Mouse (Mus musculus) lung, adult 2 months (tissue): ENCODE measurements around the gene Hfe. TPM values are rescaled to one million over a fixed set of nuclear protein-coding genes. Genes with fewer than 3 reads are reported as not detected.
A peak's percentile ranks its signal among the peaks of the same experiment; 100 is the strongest.

Experiments used
- DNase-seq: peaks from one replicate; pipeline ENCODE4 v3.0.0; 2022
- H3K4me1 ChIP-seq: fragments of 200-500 bp; 2 replicates; pipeline ENCODE4 v1.6.1; 2011; ENCODE audit warnings: low read length; ENCODE audit not compliant: control insufficient read depth, insufficient read depth
- H3K4me3 ChIP-seq: fragments of 200-500 bp; replicated peaks from 2 replicates; pipeline ENCODE3; 2011; ENCODE audit warnings: low read depth, mild to moderate bottlenecking, control low read depth, low read length; ENCODE audit errors: extremely low read depth
- CTCF ChIP-seq: fragments of 200-500 bp; IDR thresholded peaks from 2 replicates; pipeline ENCODE4 v1.5.1; 2011; ENCODE audit warnings: mild to moderate bottlenecking, low read length, control low read depth; ENCODE audit not compliant: insufficient read depth
- POLR2A ChIP-seq: fragments of 200-500 bp; IDR thresholded peaks from 2 replicates; pipeline ENCODE4 v1.6.1; 2011; ENCODE audit warnings: low read depth, mild to moderate bottlenecking, control low read depth, low read length, borderline replicate concordance; ENCODE audit errors: extremely low read depth
- WGBS: fragments of 180-500 bp; shearing (Covaris S2); methylation state at CpG from one replicate; pipeline ENCODE4 v1.1.7; 2018; 5-methylcytosine and 5-hydroxymethylcytosine counted together
- polyA plus RNA-seq: library from polyadenylated mRNA; depleted of rRNA; stranded (reverse); fragments of >200 nt; gene quantifications from 2 replicates; pipeline ENCODE4 v1.2.3, GENCODE M21; 2012

The Hfe gene
- polyA plus RNA-seq, 1 experiment: 21.3 TPM

GRCm38 (mm10) chr13:23744421-23745380 lies 34.0 kb upstream of the Hfe start:
- TF ChIP-seq CTCF: no peak
- TF ChIP-seq POLR2A: no peak
- DNase-seq: no peak
- Histone ChIP-seq H3K4me3 (no peak overlapping the region), H3K4me1 (peaks cover 7% of the 10 kb centered on the region)
- WGBS: 7% methylated on average over 24 of the region's 36 CpGs

- WGBS: 44% methylated on average over 4 of the region's 4 CpGs
These were observed 33.3 kb upstream of the Hfe start for GRCm38 (mm10) chr13:23743963-23744362.

GRCm38 (mm10) chr13:23743215-23743614 lies 32.6 kb upstream of the Hfe start:
- TF ChIP-seq POLR2A (no peak), CTCF (no peak)
- Histone ChIP-seq H3K4me3 (no peak overlapping the region), H3K4me1 (peaks cover 7% of the 10 kb centered on the region)
- 80% methylated on average over 5 of the region's 5 CpGs for WGBS
- no peak for DNase-seq

More at GRCm38 (mm10) chr13:23743963-23744362, 33.3 kb upstream of the Hfe start:
- no peak overlapping the region for H3K4me3 ChIP-seq
- no peak for DNase-seq
- TF ChIP-seq CTCF (no peak), POLR2A (no peak)
- peaks cover 7% of the 10 kb centered on the region for H3K4me1 ChIP-seq

GRCm38 (mm10) chr13:23742007-23742406 lies 31.4 kb upstream of the Hfe start:
- H3K4me3 ChIP-seq: no peak overlapping the region
- DNase-seq: no peak
- H3K4me1 ChIP-seq: peaks cover 7% of the 10 kb centered on the region
- TF ChIP-seq POLR2A (no peak), CTCF (no peak)

- no peak for DNase-seq
- Histone ChIP-seq H3K4me3 (no peak overlapping the region), H3K4me1 (peaks cover 4% of the 10 kb centered on the region)
- TF ChIP-seq POLR2A (no peak), CTCF (no peak)
- WGBS: 50% methylated on average over 5 of the region's 5 CpGs
These were observed 30.3 kb upstream of the Hfe start for GRCm38 (mm10) chr13:23740910-23741309.

- WGBS: 13% methylated on average over 13 of the region's 13 CpGs
- Histone ChIP-seq H3K4me1 (peaks cover 4% of the 10 kb centered on the region), H3K4me3 (peak overlapping the region; percentile 100)
- TF ChIP-seq CTCF (no peak), POLR2A (no peak)
- no peak for DNase-seq
These were observed 29.7 kb upstream of the Hfe start for GRCm38 (mm10) chr13:23740256-23740840.

GRCm38 (mm10) chr13:23739922-23740252 lies 29.2 kb upstream of the Hfe start:
- DNase-seq: no peak
- WGBS: 0% methylated on average over 14 of the region's 14 CpGs
- H3K4me3 ChIP-seq: peak overlapping the region; percentile 100
- TF ChIP-seq POLR2A (peak; percentile 68; the same call in 1 of the 2 replicates), CTCF (no peak)
- H3K4me1 ChIP-seq: peaks cover 4% of the 10 kb centered on the region

GRCm38 (mm10) chr13:23739069-23739921 lies 28.6 kb upstream of the Hfe start:
- DNase-seq: peak; percentile 88
- under 1% methylated on average over 39 of the region's 39 CpGs for WGBS

GRCm38 (mm10) chr13:23738677-23739068 lies 28.0 kb upstream of the Hfe start, which contains the start of gene Hist1h1c:
Gene Hist1h1c (plus strand): TSS chr13:23738808.
- TF ChIP-seq POLR2A (peak; percentile 99), CTCF (no peak)
- DNase-seq: peak; percentile 86
- Histone ChIP-seq H3K4me1 (peaks cover 4% of the 10 kb centered on the region), H3K4me3 (peak within 1 kb of the TSS; percentile 100)
- WGBS: under 1% methylated on average over 38 of the region's 38 CpGs

More at GRCm38 (mm10) chr13:23739069-23739921, 28.6 kb upstream of the Hfe start:
- Histone ChIP-seq H3K4me3 (peak overlapping the region; percentile 100), H3K4me1 (peaks cover 4% of the 10 kb centered on the region)
- TF ChIP-seq POLR2A (peak; percentile 92), CTCF (no peak)
